Mouse (Mus musculus): ENCODE measurements around the gene Asf1b.
A peak's percentile ranks its signal among the peaks of the same experiment; 100 is the strongest.

The Asf1b gene

GRCm38 (mm10) chr8:83938330-83938729 is 17.0 kb upstream of the Asf1b start:
- TF ChIP-seq GATA4 (IDR thresholded peaks at IDR 0.05; ENCODE audit: insufficient replicate concordance, low read length) = no peak

GRCm38 (mm10) chr8:83941066-83941677 is 14.1 kb upstream of the Asf1b start:
- TF ChIP-seq GATA4 (IDR thresholded peaks at IDR 0.05; ENCODE audit: insufficient replicate concordance, low read length) = no peak

DNA sequence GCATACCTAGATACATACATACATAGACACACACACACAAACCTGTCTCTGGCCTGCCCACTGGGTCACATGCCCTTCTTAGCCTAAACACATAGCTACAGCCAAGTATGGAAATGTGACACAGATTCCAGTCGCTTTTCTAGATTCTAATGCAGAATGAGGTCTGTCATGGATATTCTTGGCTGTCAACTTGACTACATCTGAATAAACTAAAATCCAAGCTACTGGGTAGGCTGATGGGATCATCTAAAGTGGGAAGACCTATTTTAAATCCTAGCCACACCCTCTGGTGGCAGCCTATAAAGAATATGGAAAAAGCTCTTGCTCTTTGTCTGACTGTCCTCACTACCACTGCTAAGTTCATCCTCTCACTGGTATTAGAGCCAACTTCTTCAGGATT is 12.9 kb upstream of the Asf1b start:
- TF ChIP-seq GATA4 (IDR thresholded peaks at IDR 0.05; ENCODE audit: insufficient replicate concordance, low read length) = no peak

DNA sequence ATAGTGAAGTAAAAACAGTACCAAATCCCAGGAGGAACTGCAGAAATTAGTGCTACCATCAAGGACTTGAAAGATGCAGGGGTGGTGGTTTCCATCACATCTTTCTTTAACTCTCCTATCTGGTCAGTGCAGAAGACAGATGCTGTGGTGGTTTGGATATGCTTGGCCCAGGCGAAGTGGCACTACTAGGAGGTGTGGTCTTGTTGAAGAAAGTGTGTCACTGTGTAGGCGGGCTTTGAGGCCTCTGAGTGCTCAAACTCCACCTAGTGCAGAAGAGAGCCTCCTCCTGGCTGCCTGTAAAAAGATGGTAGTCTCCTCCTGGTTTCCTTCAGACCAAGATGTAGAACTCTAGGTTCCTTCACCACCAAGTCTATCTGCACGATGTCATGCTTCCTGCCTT is 9.8 kb upstream of the Asf1b start:
- no peak for TF ChIP-seq GATA4 (IDR thresholded peaks at IDR 0.05; ENCODE audit: insufficient replicate concordance, low read length)

GRCm38 (mm10) chr8:83954749-83955105 is 580 bp upstream of the Asf1b start:
- TF ChIP-seq GATA4 (IDR thresholded peaks at IDR 0.05; ENCODE audit: insufficient replicate concordance, low read length) = no peak

DNA sequence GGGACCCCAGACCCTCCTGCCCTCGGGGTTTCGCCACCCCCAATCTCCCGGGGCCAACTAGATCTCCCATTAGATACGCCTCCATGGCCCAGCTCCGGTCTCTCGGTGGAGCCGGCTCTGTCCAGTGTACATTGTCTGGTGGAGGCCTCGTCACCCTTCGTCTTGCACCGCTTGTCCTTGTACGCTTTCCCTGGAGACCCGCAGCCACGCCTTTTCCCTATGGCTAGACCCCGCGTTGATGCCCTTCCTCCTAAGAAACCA is 581 bp downstream of the Asf1b start:
- no peak for TF ChIP-seq GATA4 (IDR thresholded peaks at IDR 0.05; ENCODE audit: insufficient replicate concordance, low read length)

GRCm38 (mm10) chr8:83956789-83957188 is 1.5 kb downstream of the Asf1b start:
- no peak for TF ChIP-seq GATA4 (IDR thresholded peaks at IDR 0.05; ENCODE audit: insufficient replicate concordance, low read length)

DNA sequence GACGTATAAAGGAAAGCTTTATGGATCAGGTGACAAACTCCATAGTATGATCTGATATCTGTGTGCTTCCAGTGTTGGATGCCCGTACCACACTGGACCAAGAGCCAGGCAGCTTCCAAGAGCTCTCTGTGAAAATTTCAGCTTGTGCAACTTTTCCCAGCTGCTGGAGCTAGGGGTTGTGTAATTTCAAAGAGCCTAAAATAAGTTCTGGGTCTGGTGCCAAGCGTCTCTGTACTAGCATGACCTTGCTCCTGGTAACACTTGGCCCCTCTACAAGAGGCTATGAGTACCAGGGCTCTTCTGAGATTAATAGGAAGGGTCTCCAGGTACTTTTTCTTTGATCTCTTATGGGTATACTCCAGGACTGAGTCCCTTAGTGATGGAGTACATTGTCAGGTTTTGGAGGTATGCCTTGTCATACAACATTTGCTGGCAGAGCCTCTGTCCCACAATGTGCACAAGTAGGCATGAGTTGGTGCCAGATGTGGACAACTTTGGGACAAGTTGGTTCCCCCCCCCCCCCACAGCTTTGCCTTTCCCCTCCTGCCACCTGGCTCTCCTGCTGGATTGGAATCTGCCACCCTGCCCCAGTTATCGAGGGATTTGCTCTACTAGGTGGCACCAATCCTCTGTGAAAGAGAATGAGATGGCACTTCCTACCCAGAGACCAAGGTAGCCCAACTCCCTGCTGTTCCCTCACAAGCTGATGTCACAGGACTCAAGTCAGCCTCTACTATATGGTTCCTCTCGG is 8.9 kb downstream of the Asf1b start:
- TF ChIP-seq GATA4 (IDR thresholded peaks at IDR 0.05; ENCODE audit: insufficient replicate concordance, low read length) = no peak

DNA sequence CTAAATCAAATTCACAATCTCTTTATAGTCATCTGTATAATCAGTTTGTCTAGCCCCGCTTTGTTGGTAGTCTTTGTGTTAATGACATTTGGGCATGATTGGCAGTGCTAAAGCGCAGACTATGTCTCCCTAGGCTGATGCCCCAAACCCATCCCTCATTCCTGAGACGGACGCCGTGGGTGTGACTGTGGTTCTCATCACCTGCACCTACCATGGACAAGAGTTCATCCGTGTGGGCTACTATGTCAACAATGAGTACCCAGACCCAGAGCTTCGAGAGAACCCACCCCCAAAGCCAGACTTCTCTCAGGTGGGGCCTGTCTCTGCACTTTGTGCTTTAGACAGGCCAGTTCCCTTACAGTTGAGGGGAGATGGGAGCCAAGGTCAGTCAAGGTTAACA is 12.4 kb downstream of the Asf1b start:
- no peak for TF ChIP-seq GATA4 (IDR thresholded peaks at IDR 0.05; ENCODE audit: insufficient replicate concordance, low read length)

DNA sequence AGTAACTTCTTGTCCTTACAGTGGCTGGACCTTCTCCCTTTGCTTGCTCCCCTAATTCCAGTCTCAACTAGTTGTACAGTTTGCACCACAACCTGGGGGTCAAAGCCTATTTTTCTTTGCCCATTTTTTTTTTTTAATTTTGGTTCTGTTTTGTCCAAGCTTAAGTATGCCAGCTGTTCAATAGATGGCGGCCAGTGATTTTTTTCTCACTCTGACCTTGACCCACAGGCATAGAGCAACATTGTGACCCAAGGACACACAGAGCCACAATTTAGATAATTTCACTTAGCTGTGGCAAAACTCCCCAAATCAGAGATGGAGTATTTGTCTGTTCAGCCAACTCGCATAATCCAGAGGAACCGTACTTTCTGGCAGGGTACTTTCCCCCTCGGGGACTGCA is 15.8 kb downstream of the Asf1b start:
- TF ChIP-seq GATA4 (IDR thresholded peaks at IDR 0.05; ENCODE audit: insufficient replicate concordance, low read length) = no peak

- TF ChIP-seq GATA4 (IDR thresholded peaks at IDR 0.05; ENCODE audit: insufficient replicate concordance, low read length) = no peak
These were observed 16.4 kb downstream of the Asf1b start for GRCm38 (mm10) chr8:83971661-83972060.

DNA sequence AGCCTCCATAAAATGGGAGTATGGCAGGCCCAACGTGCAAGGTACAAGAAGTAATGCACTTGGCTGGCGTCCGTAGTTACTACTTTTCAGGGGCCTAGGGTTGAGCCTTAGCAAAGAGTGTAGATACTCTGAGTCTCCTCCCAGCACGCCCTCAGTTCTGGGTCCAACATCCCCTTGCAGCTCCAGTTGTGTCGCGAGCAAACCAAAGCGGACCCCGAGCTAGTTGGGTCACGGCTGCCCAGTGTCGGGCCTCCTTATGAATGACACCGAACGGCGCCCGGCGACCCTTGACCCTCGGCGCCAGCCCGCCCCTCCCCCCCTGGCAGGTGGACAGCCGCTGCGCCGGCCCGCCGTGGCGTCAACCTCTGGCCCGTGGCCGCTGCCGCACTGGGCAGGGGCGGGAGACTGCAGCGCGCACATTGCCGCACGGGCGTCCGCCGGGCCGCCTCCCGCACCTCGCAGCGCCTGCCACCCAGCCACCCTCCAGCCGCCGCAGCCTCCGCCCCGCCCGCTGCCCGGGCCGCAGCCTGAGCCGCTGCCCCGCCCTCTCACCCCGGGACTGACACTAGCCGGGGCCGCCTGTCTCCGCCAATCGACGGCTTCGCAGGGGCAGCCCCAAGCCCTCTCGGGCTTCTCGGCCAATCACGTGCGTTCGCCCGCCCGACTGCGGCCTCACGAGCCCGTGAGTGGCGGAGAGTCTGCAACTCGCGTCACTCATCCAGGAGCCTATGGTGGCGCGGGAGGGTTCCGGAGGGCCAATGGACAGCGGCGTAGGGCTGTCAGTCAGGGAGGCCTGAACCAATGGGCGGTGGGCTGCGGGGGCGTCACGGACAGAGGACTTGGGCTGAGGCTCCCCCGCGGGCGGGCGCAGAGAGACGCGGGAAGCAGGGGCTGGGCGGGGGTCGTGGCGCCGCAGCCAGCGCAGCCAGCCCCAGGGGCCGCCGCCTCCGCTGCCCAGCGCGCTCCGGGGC is 17.1 kb downstream of the Asf1b start, which contains the start of gene Prkaca:
Gene Prkaca, plus strand, starts transcription at position 844 of the 971 bp plus-strand sequence.
- TF ChIP-seq GATA4 (IDR thresholded peaks at IDR 0.05; ENCODE audit: insufficient replicate concordance, low read length) = 0 out of 2 replicates have a peak, but pooled peaks have one; percentile 2

DNA sequence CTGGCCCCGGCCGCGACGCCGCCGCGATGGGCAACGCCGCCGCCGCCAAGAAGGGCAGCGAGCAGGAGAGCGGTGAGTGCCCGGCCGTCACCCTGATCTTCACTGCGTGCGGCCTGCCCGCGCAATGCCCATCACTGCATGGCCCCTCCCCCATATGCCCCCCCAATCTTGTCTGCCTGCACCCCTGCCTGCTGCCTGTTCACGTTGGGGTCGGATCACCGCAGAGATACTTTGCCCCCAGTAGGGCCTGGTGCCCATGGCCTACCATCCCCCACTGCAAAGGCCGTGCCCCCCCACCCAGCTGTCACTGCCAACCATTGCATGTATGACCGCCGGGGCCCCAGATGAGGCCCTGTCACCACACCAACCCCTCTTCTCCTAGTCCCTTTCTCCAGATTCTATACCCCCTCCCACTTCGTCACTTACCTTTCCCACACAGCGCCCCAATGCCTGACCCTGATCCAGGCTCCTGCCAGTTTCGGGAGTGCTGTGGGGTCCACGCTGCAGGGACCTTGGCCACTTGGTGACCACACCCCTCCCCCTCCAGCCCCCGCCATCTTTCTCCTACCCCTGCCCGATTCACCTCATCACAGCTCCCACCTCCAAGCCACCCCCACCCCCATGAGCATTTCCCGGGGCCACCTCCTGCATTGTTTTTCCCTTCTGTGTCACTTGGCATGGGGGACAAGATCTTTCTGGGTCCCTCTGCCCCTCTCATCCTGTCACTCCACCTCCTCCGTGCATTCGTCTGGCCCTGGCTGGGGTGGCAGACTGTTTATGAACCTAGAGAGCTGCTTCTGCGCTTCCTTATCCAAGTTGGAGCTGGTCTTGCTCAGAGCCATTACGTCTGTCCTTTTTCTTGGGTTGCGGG is 18.1 kb downstream of the Asf1b start:
- TF ChIP-seq GATA4 (IDR thresholded peaks at IDR 0.05; ENCODE audit: insufficient replicate concordance, low read length) = no peak

- TF ChIP-seq GATA4 (IDR thresholded peaks at IDR 0.05; ENCODE audit: insufficient replicate concordance, low read length) = no peak
These were observed 19.2 kb downstream of the Asf1b start for GRCm38 (mm10) chr8:83974521-83974920.

DNA sequence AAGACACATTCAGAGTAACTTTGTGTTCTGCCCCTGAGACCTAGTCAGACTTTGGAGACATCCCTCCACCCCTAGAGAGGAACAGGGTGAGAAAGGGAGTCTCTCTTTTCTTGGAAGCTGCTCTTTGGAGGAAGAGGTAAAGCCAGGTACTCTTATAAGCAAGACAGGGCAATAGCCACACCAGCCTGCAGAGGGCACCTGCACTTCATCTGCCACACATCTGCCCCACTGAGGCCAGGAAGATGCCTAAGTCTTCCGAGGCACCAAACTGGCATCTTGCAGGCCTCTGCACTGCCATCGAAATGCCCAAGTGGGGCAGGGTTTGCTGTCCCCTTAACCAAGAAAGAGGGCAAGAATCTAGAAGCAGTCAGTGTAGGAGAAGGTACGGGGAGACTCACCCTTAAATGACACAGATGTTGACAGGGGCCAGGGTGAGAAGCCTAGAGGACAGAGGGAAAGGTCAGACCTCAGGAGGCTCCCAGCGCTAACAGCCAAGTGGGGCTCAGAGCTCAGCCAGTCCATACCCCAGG is 20.9 kb downstream of the Asf1b start:
- no peak for TF ChIP-seq GATA4 (IDR thresholded peaks at IDR 0.05; ENCODE audit: insufficient replicate concordance, low read length)

Data from liver, adult (tissue).